Mouse (Mus musculus): ENCODE measurements around the gene Fgf2.

DNA sequence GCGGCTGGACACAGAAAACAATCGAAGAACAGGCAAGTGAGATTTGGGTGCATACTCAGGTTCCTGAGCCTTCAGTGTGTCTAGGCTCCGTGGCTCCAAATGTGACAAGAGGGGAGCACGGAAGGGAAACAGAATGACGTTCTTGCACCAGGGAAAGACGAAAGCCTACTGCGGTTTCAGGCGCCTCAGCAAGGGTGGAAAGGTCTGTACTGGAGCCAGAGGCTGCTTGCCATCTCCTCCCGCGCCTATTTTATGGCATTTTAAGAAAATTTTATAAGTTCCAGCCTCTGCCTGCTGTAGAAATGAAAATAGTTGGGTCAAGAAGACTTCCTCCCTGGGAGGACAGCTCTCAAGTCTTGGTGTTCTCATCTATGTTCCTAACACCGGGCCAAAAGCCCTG, 25.6 kb downstream of the Fgf2 start:
- TF ChIP-seq CTCF (IDR thresholded peaks at IDR 0.05) (no peak), POLR2A (IDR thresholded peaks at IDR 0.05; ENCODE audit: insufficient read depth, low read depth, low read length) (no peak), EP300 (IDR thresholded peaks at IDR 0.05; ENCODE audit: insufficient read depth, low read depth, low read length) (no peak)
